Mouse (Mus musculus): ENCODE results near the gene Ell2. TPM values are rescaled to one million over a fixed set of nuclear protein-coding genes. Genes with fewer than 3 reads are reported as not detected.

The Ell2 gene
- 68.8 TPM for polyA plus RNA-seq (2014; fragmentation: Illumina TruSeq; extraction: RNeasy Lipid Tissue Mini Kit (QIAGEN cat#74804); ENCODE audit: low read depth, low replicate concordance)

GRCm38 (mm10) chr13:75706457-75706856 is at the start of gene Ell2:
TSS of gene Ell2 (plus strand) at chr13:75706757.

Other genes with a start within 250 kb of the Ell2 start
- gene Glrx, start 133.1 kb downstream of the Ell2 start, polyA plus RNA-seq (2014; fragmentation: Illumina TruSeq; extraction: RNeasy Lipid Tissue Mini Kit (QIAGEN cat#74804); ENCODE audit: low read depth, low replicate concordance), result 54.3 TPM
- gene Rhobtb3, start 237.2 kb downstream of the Ell2 start, polyA plus RNA-seq (2014; fragmentation: Illumina TruSeq; extraction: RNeasy Lipid Tissue Mini Kit (QIAGEN cat#74804); ENCODE audit: low read depth, low replicate concordance), result 8.0 TPM